Mouse (Mus musculus) intestine, postnatal 0 days (tissue): Measurements from ENCODE around the gene Rtl10. TPM values are rescaled to one million over a fixed set of nuclear protein-coding genes. Genes with fewer than 3 reads are reported as not detected.

ENCODE experiments used
- ATAC-seq: fragments of 200-750 bp; cut with Nextera tagmentation; 2 replicates; pipeline ENCODE4 v1.8.0; 2017; ENCODE audit warnings: mild to moderate bottlenecking, moderate TSS enrichment, moderate library complexity
- H3K27ac ChIP-seq: fragments of 300-500 bp; sonication (generic); 2 replicates; pipeline ENCODE4 v1.5.1; 2014; ENCODE audit warnings: mild to moderate bottlenecking, low read depth, low read length, moderate library complexity
- H3K27me3 ChIP-seq: fragments of 300-500 bp; sonication (generic); replicated peaks from 2 replicates; pipeline ENCODE4 v1.6.1; 2014; ENCODE audit warnings: low read length, mixed read lengths; ENCODE audit not compliant: control insufficient read depth, insufficient read depth
- H3K36me3 ChIP-seq: fragments of 300-500 bp; sonication (generic); 2 replicates; pipeline ENCODE4 v1.6.1; 2014; ENCODE audit warnings: mild to moderate bottlenecking, moderate library complexity; ENCODE audit not compliant: control insufficient read depth, insufficient read depth
- H3K4me1 ChIP-seq: fragments of 300-500 bp; sonication (generic); replicated peaks from 2 replicates; pipeline ENCODE4 v1.6.1; 2014; ENCODE audit warnings: antibody characterized with exemption, low read length, mixed read lengths; ENCODE audit not compliant: control insufficient read depth, insufficient read depth
- H3K4me2 ChIP-seq: fragments of 300-500 bp; sonication (generic); replicated peaks from 2 replicates; pipeline ENCODE4 v1.6.1; 2014; ENCODE audit warnings: low read depth, mild to moderate bottlenecking, moderate library complexity
- H3K4me3 ChIP-seq: fragments of 300-500 bp; sonication (generic); 2 replicates; pipeline ENCODE4 v1.5.1; 2014; ENCODE audit warnings: low read depth, low read length
- H3K9ac ChIP-seq: fragments of 300-500 bp; sonication (generic); 2 replicates; pipeline ENCODE4 v1.6.1; 2014; ENCODE audit warnings: mild to moderate bottlenecking, low read depth, low read length
- H3K9me3 ChIP-seq: fragments of 300-500 bp; sonication (generic); 2 replicates; pipeline ENCODE4 v1.6.1; 2016; ENCODE audit warnings: mixed run types; ENCODE audit not compliant: control insufficient read depth
- CTCF ChIP-seq: sonication (generic); IDR thresholded peaks from 2 replicates; pipeline ENCODE4 v1.5.1; 2016; ENCODE audit warnings: low read depth, mild to moderate bottlenecking, control low read depth, antibody characterized with exemption, moderate library complexity
- WGBS: fragments of 180-500 bp; shearing (Covaris S2); extraction: QIAGEN DNeasy Blood & Tissue Kit; methylation state at CpG from one replicate; pipeline ENCODE4 v1.1.7; 2014; 5-methylcytosine and 5-hydroxymethylcytosine counted together
- polyA plus RNA-seq: library from polyadenylated mRNA; unstranded; fragments of >200 nt; fragmentation: Nextera tagmentation; extraction: Ambion mirVana; gene quantifications from 2 replicates; pipeline ENCODE4 v1.2.1, GENCODE M21; 2015

Rtl10 gene
- polyA plus RNA-seq, 1 experiment from 2014 or later, result 1.4 TPM

DNA sequence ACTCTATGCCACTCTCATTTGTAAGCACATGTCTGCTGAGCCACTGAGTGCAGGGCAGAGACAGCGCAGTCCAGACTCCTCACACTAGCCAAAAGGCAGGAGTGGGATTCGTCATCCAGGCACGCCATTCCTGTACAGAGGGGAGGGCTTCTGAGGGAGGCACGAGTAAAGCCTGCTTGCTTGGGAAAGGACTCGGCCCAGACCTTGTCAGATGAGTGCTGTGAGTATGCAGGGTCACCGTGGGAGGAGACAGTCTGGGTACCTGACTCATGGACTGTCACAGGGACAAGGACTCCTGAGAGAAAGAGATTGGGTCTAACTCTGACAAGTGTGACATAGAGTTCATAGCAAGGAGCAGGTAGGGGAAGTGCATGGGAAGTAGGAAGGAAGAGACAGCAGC is 40.6 kb downstream of the Rtl10 start:
- WGBS, result 70% methylated on average over 6 of the region's 6 CpGs
- H3K9me3 ChIP-seq, result no peaks in the 10 kb centered on the region
- no peak for ATAC-seq
- no peak overlapping the region for H3K9ac ChIP-seq
- no peak for TF ChIP-seq CTCF
- no peaks in the 10 kb centered on the region for H3K36me3 ChIP-seq
- no peak overlapping the region for H3K4me2 ChIP-seq
- no peak overlapping the region for H3K4me3 ChIP-seq
- no peaks in the 10 kb centered on the region for H3K4me1 ChIP-seq
- no peak overlapping the region for H3K27ac ChIP-seq
- H3K27me3 ChIP-seq, result no peaks in the 10 kb centered on the region

DNA sequence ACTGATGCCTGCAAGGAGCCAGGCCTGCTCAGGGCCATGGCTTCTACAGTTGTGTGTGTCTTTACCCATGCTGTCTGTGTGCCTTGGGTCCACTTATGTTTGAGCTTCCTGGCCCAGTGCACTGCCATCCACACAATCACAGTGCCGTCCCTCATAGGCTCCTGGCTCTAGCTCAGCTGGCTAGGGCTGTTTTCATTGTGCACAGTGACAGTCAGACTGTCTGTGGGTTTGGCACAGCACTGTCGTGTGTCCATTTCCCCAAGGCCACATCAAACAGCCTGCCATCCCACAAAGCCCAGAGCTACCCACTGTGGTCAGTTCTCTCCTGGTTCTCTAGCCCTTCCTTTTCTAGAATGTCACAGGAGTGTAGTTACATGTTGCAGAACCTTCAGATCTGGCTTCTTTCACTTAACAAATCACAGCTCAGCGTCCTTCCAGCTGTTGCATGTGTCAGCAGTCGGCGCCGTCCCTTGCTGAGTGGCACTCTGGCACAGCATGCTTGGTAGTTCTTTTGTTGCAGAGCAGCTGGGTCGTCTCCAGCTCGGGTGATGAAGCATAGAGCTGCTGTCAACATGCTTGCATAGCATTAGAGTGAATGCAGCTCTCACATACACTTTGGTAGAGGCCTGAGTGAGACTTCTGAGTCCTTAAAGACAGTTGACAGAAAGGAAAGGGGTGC is 44.6 kb downstream of the Rtl10 start:
- Histone ChIP-seq H3K9me3 (no peaks in the 10 kb centered on the region), H3K4me2 (no peak overlapping the region), H3K36me3 (no peaks in the 10 kb centered on the region), H3K4me3 (no peak overlapping the region), H3K9ac (no peak overlapping the region), H3K4me1 (no peaks in the 10 kb centered on the region), H3K27ac (no peak overlapping the region), H3K27me3 (no peaks in the 10 kb centered on the region)
- no peak for TF ChIP-seq CTCF
- WGBS, result 70% methylated on average over 8 of the region's 8 CpGs
- ATAC-seq, result no peak

- Histone ChIP-seq H3K4me2 (no peak overlapping the region), H3K9ac (no peak overlapping the region), H3K4me3 (no peak overlapping the region), H3K9me3 (no peaks in the 10 kb centered on the region), H3K27me3 (no peaks in the 10 kb centered on the region), H3K27ac (no peak overlapping the region), H3K4me1 (no peaks in the 10 kb centered on the region), H3K36me3 (no peaks in the 10 kb centered on the region)
- WGBS, result 68% methylated on average over 5 of the region's 5 CpGs
- no peak for ATAC-seq
- TF ChIP-seq CTCF, result no peak
Observed at GRCm38 (mm10) chr16:18547891-18548290, 49.2 kb downstream of the Rtl10 start.

Other genes starting within 250 kb of the Rtl10 start
- gene Gm49776, start 240.6 kb upstream of the Rtl10 start, polyA plus RNA-seq, result 1.2 and 1.5 TPM in 2 replicates
- 7.1 TPM in 2 replicates for gene Dgcr8, start 209.7 kb upstream of the Rtl10 start, polyA plus RNA-seq
- 78.6 and 85.2 TPM in 2 replicates for gene Tango2, start 150.8 kb upstream of the Rtl10 start, polyA plus RNA-seq
- 9.3 and 9.6 TPM in 2 replicates for gene Arvcf, start 150.7 kb upstream of the Rtl10 start, polyA plus RNA-seq
- 24.8 and 25.0 TPM in 2 replicates for gene Txnrd2, start 72.5 kb upstream of the Rtl10 start, polyA plus RNA-seq
- gene Comt, start 72.0 kb upstream of the Rtl10 start, polyA plus RNA-seq, result 103 and 107 TPM in 2 replicates
- gene Gnb1l, start 188 bp upstream of the Rtl10 start, polyA plus RNA-seq, result 11.0 and 12.6 TPM in 2 replicates
- 0.93 and 1.0 TPM in 2 replicates for gene Tbx1, start 91.8 kb downstream of the Rtl10 start, polyA plus RNA-seq
- 1.6 and 2.4 TPM in 2 replicates for gene Gp1bb, start 123.5 kb downstream of the Rtl10 start, polyA plus RNA-seq
- 0.34 and 1.4 TPM in 2 replicates for gene Gm49601, start 127.5 kb downstream of the Rtl10 start, polyA plus RNA-seq
- 24.7 and 25.4 TPM in 2 replicates for gene Sept5, start 131.1 kb downstream of the Rtl10 start, polyA plus RNA-seq